Mouse (Mus musculus) MEL (cell line): Measurements from ENCODE around the gene Fzd5.

ENCODE experiments used
- CHD2 ChIP-seq: IDR thresholded peaks from 2 replicates; pipeline ENCODE4 v1.6.1; 2011; ENCODE audit warnings: low read length, improper control_type of control experiment
- CTCF ChIP-seq, 3 experiments: IDR thresholded peaks in 2 of 3; conservative IDR thresholded peaks in 1 of 3; 2 replicates each; pipeline ENCODE4 v1.5.1; 2011 to 2012; ENCODE audit warnings: low read length in 3 of 3, low read depth in 2 of 3, mild to moderate bottlenecking in 2 of 3, improper control_type of control experiment in 1 of 3, inconsistent platforms in 1 of 3, mixed read lengths in 1 of 3, moderate library complexity in 1 of 3; ENCODE audit not compliant: control insufficient read depth in 1 of 3, insufficient read depth in 1 of 3, poor library complexity in 1 of 3, severe bottlenecking in 1 of 3
- ETS1 ChIP-seq: IDR thresholded peaks from 2 replicates; pipeline ENCODE4 v1.6.1; 2012; ENCODE audit warnings: low read depth, mild to moderate bottlenecking, inconsistent platforms, low read length, improper control_type of control experiment, moderate library complexity
- HCFC1 ChIP-seq: IDR thresholded peaks from 2 replicates; pipeline ENCODE4 v1.6.1; 2012; ENCODE audit warnings: low read depth, mild to moderate bottlenecking, inconsistent platforms, low read length, improper control_type of control experiment, moderate library complexity
- MYB ChIP-seq: IDR thresholded peaks from 2 replicates; pipeline ENCODE4 v1.6.1; 2011; ENCODE audit warnings: mild to moderate bottlenecking, low read depth, low read length, improper control_type of control experiment
- NELFE ChIP-seq: IDR thresholded peaks from 2 replicates; pipeline ENCODE4 v1.6.1; 2011; ENCODE audit warnings: low read depth, low read length, improper control_type of control experiment
- POLR2A ChIP-seq, 2 experiments: IDR thresholded peaks; 2 replicates each; pipeline ENCODE4 v1.6.1; 2011 to 2012; ENCODE audit warnings: low read length in 2 of 2, mild to moderate bottlenecking in 2 of 2, control low read depth in 1 of 2, improper control_type of control experiment in 1 of 2, low read depth in 1 of 2, moderate library complexity in 1 of 2; ENCODE audit not compliant: control insufficient read depth in 1 of 2, insufficient read depth in 1 of 2, poor library complexity in 1 of 2
- SIN3A ChIP-seq: IDR thresholded peaks from 2 replicates; pipeline ENCODE4 v1.6.1; 2012; ENCODE audit warnings: low read length, improper control_type of control experiment, inconsistent platforms
- ZC3H11A ChIP-seq: IDR thresholded peaks from 2 replicates; pipeline ENCODE4 v1.6.1; 2012; ENCODE audit warnings: low read depth, mild to moderate bottlenecking, inconsistent platforms, low read length, improper control_type of control experiment

DNA sequence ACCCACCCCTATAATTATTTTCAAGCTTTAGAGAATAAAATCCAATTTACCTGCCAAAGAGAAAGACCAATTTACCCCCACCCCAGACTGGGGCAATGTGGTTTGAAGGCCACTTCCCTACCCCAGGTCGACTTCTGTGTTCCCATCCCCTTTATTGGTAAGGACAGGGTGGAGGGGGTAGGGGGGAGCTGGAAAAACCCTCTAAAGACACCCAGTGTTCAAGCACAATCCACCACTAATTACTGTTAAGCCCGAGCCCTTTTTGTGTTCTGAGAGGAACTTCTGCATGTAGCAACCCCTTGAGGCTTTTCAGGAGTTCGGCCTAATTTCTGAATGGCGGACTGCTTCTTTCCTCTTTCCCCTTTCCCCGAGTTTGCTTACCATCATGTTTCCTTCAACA, 41.9 kb upstream of the Fzd5 start:
- TF ChIP-seq SIN3A (no peak), CHD2 (no peak), POLR2A (IDR thresholded peaks at IDR 0.05; ENCODE audit: control insufficient read depth in 1 of 2, insufficient read depth in 1 of 2, low read depth in 1 of 2, low read length in 2 of 2, poor library complexity in 1 of 2) (no peak), NELFE (no peak), ZC3H11A (no peak), ETS1 (no peak), MYB (no peak), HCFC1 (no peak), CTCF (IDR thresholded peaks at IDR 0.05 in 2 of 3, conservative IDR thresholded peaks at IDR 0.05 in 1 of 3; ENCODE audit: control insufficient read depth in 1 of 3, insufficient read depth in 1 of 3, low read depth in 2 of 3, low read length in 3 of 3, poor library complexity in 1 of 3, severe bottlenecking in 1 of 3) (no peak)
